Mouse (Mus musculus) megakaryocyte-erythroid progenitor cell, adult 5 weeks (primary cell): ENCODE data around the gene Filip1l. TPM values are rescaled to one million over a fixed set of nuclear protein-coding genes. Genes with fewer than 3 reads are reported as not detected.

Source experiments
- polyA plus RNA-seq: library from polyadenylated mRNA; stranded (reverse); fragments of >175 nt; gene quantifications from 2 replicates; pipeline ENCODE4 v1.2.3, GENCODE M21; 2012

Gene Filip1l
- polyA plus RNA-seq = 1.2 TPM in 2 replicates

GRCm38 (mm10) chr16:57352751-57353150 is at the start of gene Filip1l:
Gene Filip1l, plus strand, starts transcription at chr16:57353093.

DNA sequence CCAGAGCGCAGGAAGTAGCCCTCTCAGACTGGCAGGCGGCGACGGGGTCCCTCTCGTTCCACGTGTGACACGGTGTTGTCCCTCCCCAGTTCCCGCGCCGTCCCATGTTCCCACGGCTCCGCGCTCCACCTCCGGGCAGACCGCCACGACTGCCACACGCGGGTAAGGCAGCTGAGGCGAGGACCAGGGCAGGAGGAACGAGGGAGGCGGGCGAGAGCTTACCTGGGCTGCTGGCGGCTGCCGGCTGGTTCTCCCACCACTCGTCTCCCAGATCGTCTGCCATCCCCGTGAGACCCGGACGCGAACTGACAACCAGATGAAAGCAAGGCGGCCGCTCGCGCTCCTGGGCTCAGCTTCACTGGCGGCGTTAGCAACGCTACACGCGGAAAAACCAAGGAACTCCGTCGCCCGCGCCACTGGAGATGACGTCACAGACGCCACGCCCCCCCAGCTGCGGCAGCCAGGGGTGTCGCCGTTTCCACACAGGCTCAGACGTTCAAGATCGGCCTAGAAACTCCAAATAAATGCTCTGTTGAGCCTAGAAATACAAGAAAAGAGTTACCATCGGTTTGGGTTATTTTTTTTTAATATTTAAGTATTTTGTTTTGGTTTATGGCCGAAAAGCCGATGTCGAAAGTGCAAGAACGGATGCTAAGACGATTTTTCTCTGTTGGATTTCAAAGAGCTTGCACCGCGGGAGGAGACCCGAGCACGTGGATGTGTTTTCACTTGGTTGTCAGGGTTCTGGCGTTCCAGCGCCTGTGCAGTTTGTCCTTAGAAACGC is 253.7 kb downstream of the Filip1l start, which contains the start of gene Cmss1:
TSS of gene Cmss1 (minus strand) at position 421 of the 784 bp plus-strand sequence.

Other genes starting within 250 kb of the Filip1l start
- 33.3 and 39.4 TPM in 2 replicates for gene Tomm70a, start 231.4 kb upstream of the Filip1l start, polyA plus RNA-seq
- 2.3 and 2.4 TPM in 2 replicates for gene Nit2, start 185.8 kb upstream of the Filip1l start, polyA plus RNA-seq
- gene Tbc1d23, start 121.6 kb upstream of the Filip1l start, polyA plus RNA-seq = 1.1 TPM in 2 replicates
- gene Tmem30c, start 60.2 kb upstream of the Filip1l start, polyA plus RNA-seq = not detected in 2 replicates